9 mouse cellular contexts compared by ENCODE assay signal in genomic region chr12:35674487-35674886, GRCm38 (mm10).
DNase-seq lines count a peak whose midpoint lies in the region; ATAC-seq and TF ChIP-seq lines count a peak whose summit lies in the region.
"Had no signal": no experiment of that assay in that cellular context is flagged by ENCODE, and none has a peak within 500 bp of the region (broad histone marks: within the 10 kb centered on the region; RNA-seq: fewer than 3 reads in every experiment).

No protein-coding gene starts in this region.

- H3K4me1 ChIP-seq in liver, embryonic 11.5 days (replicated peaks; ENCODE audit: control insufficient read depth, insufficient read depth, low read length), result no peaks in the 10 kb centered on the region
- H3K4me1 ChIP-seq in cerebellum, adult 2 months (ENCODE audit: control insufficient read depth, insufficient read depth, low read length), result no peaks in the 10 kb centered on the region

- H3K4me3 ChIP-seq in liver, embryonic 11.5 days (ENCODE audit: low read depth, low read length), result no peak overlapping the region
- no peak overlapping the region for H3K4me3 ChIP-seq in cerebellum, adult 2 months (replicated peaks; ENCODE audit: insufficient read depth, low read depth, low read length)
- H3K4me3 ChIP-seq: erythroblast, embryonic 14.5 days had no signal

- no peak overlapping the region for H3K9ac ChIP-seq in liver, embryonic 11.5 days (ENCODE audit: low read depth, low read length)

- no peaks in the 10 kb centered on the region for H3K9me3 ChIP-seq in liver, embryonic 11.5 days (ENCODE audit: control insufficient read depth, low read length)

- no peak overlapping the region for H3K27ac ChIP-seq in liver, embryonic 11.5 days (ENCODE audit: low read depth, low read length)
- no peak overlapping the region for H3K27ac ChIP-seq in cerebellum, adult 2 months (ENCODE audit: insufficient read depth, low read length)

- 51% methylated on average over 6 of the region's 6 CpGs for WGBS in liver, embryonic 11.5 days
- 55% methylated on average over 6 of the region's 6 CpGs for WGBS in cerebellum, adult 2 months

- no peak for TF ChIP-seq POLR2A in cerebellum, adult 2 months (IDR thresholded peaks at IDR 0.05; ENCODE audit: borderline replicate concordance, insufficient read depth, low read length)

- no peaks in the 10 kb centered on the region for H3K27me3 ChIP-seq in liver, embryonic 11.5 days (replicated peaks; ENCODE audit: control insufficient read depth, insufficient read depth, low read length)
- no peaks in the 10 kb centered on the region for H3K27me3 ChIP-seq in cerebellum, adult 2 months (ENCODE audit: control insufficient read depth, insufficient read depth, low read length)

- H3K4me2 ChIP-seq in liver, embryonic 11.5 days, result no peak overlapping the region

- DNase-seq in liver, result peak; percentile 66
- DNase-seq in liver, embryonic 11.5 days (ENCODE audit: low spot score), result no peak
- DNase-seq in R1 (ENCODE audit: low read depth, low spot score), result peak; percentile 79
- peak; percentile 47 for DNase-seq in embryo, embryonic 10.5 days (ENCODE audit: low spot score)
- DNase-seq in kidney, postnatal 36 days, result peak; percentile 72 to 88
- DNase-seq in lung, postnatal 25 days (ENCODE audit: low spot score), result peak; percentile 60
- DNase-seq in thymus, postnatal 0 days (ENCODE audit: low spot score), result peak; percentile 54
- DNase-seq in cerebellum, adult 2 months, result no peak

- H3K36me3 ChIP-seq in liver, embryonic 11.5 days (ENCODE audit: control insufficient read depth, insufficient read depth, low read length), result no peaks in the 10 kb centered on the region

- no peak for ATAC-seq in liver, embryonic 11.5 days (replicated peaks; ENCODE audit: low FRiP score)

- TF ChIP-seq CTCF in cerebellum, adult 2 months (IDR thresholded peaks at IDR 0.05; ENCODE audit: borderline replicate concordance, insufficient read depth, low read depth, low read length), result no peak

Comparison
In these comparisons a context has a peak if more than half of its experiments do, and no peak if none do; other contexts are left out.
1. DNase-seq: peak in liver (single experiment), R1 (single experiment), embryo, embryonic 10.5 days (single experiment), kidney, postnatal 36 days (2 of 2), lung, postnatal 25 days (single experiment) and thymus, postnatal 0 days (single experiment); none in liver, embryonic 11.5 days (single experiment) and cerebellum, adult 2 months (0 of 2).